Mouse (Mus musculus): ENCODE measurements at regions not wholly inside any gene's neighbourhood (a gene's known extent, or its start where the extent isn't known, plus 50 kb on each side); places are given as distances from the start of the nearest gene placed in this dataset.
A peak's percentile ranks its signal among the peaks of the same experiment; 100 is the strongest.

DNA sequence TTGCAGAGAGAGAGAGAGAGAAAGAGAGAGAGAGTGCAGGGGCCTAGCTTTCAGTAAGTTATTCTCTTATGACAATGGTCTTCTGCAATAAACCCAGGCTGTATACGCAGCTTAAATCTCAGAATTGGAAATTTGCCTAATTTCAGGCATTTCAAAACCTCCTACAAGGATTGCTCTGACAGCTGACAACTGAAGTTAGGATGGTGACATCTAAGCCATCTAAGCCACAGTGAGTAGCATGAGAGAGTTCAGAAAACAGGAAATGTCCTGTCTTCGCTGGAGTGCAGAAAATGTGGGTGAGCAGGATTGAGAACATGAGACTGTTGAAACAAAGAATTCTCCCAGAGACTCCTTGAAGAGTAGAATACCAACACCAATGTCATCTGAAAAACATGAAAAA lies 56.8 kb downstream of the Fam110c start:
- Histone ChIP-seq H3K4me3 (ENCODE audit: low read depth, low read length) (no peak overlapping the region), H3K4me2 (no peak overlapping the region), H3K36me3 (ENCODE audit: insufficient read depth) (no peaks in the 10 kb centered on the region), H3K27me3 (ENCODE audit: insufficient read depth, low read length) (no peaks in the 10 kb centered on the region), H3K9ac (no peak overlapping the region), H3K27ac (ENCODE audit: low read depth) (peak overlapping the region; percentile 30; the same call in 1 of the 2 replicates), H3K4me1 (ENCODE audit: insufficient read depth) (no peaks in the 10 kb centered on the region), H3K9me3 (ENCODE audit: low read depth, low read length) (no peaks in the 10 kb centered on the region)
- ATAC-seq (ENCODE audit: insufficient read depth) = peak; percentile 48; the same call in 1 of the 2 replicates
- DNase-seq = peak; percentile 64
- 45% methylated on average over 2 of the region's 2 CpGs for WGBS
- no peak for TF ChIP-seq CTCF (IDR thresholded peaks at IDR 0.05; ENCODE audit: low read depth)

DNA sequence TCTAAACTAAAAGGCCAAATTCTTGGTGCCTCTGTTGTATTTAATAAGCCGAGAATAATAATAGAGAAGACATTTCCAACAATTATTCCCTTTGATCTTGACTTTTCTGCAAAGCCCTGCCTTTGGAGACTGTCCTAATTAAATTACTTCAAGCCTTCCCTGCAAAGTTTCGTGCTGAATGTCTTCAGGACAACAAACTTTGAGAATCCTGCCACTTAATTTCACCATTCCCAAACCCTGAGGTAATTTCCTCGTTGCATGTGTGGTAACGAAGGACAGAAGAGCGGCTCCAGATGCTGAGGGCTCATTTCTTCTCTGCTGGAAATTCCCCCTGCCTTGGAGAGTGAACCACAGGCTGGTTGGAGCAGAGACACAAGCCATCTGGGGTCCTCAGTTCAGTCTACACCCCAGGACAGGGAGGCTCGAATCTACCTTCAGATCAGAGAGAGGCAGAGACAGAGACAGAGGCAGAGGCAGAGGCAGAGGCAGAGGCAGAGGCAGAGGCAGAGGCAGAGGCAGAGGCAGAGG lies 60.9 kb downstream of the Fam110c start:
- TF ChIP-seq CTCF (IDR thresholded peaks at IDR 0.05; ENCODE audit: low read depth) = no peak
- DNase-seq = no peak
- Histone ChIP-seq H3K4me3 (ENCODE audit: low read depth, low read length) (no peak overlapping the region), H3K9ac (no peak overlapping the region), H3K9me3 (ENCODE audit: low read depth, low read length) (no peaks in the 10 kb centered on the region), H3K36me3 (ENCODE audit: insufficient read depth) (no peaks in the 10 kb centered on the region), H3K27ac (ENCODE audit: low read depth) (no peak overlapping the region), H3K4me2 (no peak overlapping the region), H3K27me3 (ENCODE audit: insufficient read depth, low read length) (no peaks in the 10 kb centered on the region), H3K4me1 (ENCODE audit: insufficient read depth) (no peaks in the 10 kb centered on the region; the same call in 1 of the 2 replicates)
- WGBS = 76% methylated on average over 6 of the region's 6 CpGs
- no peak for ATAC-seq (ENCODE audit: insufficient read depth)

DNA sequence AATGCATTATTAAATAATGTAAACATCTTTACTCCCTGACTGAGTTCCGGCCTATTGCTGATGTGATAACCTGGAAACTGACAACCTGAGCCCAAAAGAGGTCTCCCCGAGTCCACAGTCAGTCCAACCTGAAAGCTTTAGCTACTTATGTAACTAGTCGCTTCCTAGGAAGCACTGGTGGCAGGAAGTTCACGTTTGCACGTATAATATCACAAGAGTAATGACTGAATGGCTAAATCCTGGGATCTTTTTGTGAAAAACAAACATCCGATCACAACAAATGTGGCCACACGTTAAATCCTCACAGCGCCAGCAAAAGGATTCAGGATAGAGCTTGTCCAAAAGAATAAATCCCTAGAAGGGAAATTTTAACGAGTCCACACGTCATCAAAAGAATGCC lies 62.7 kb downstream of the Fam110c start:
- no peak overlapping the region for H3K27ac ChIP-seq (ENCODE audit: low read depth)
- no peak for TF ChIP-seq CTCF (IDR thresholded peaks at IDR 0.05; ENCODE audit: low read depth)
- no peak overlapping the region for H3K9ac ChIP-seq
- H3K9me3 ChIP-seq (ENCODE audit: low read depth, low read length) = no peaks in the 10 kb centered on the region
- no peak overlapping the region for H3K4me2 ChIP-seq
- no peaks in the 10 kb centered on the region for H3K36me3 ChIP-seq (ENCODE audit: insufficient read depth)
- WGBS = 54% methylated on average over 10 of the region's 10 CpGs
- no peak overlapping the region for H3K4me3 ChIP-seq (ENCODE audit: low read depth, low read length)
- DNase-seq (no peak), ATAC-seq (ENCODE audit: insufficient read depth) (no peak)
- H3K4me1 ChIP-seq (ENCODE audit: insufficient read depth) = no peaks in the 10 kb centered on the region; the same call in 1 of the 2 replicates
- no peaks in the 10 kb centered on the region for H3K27me3 ChIP-seq (ENCODE audit: insufficient read depth, low read length)

DNA sequence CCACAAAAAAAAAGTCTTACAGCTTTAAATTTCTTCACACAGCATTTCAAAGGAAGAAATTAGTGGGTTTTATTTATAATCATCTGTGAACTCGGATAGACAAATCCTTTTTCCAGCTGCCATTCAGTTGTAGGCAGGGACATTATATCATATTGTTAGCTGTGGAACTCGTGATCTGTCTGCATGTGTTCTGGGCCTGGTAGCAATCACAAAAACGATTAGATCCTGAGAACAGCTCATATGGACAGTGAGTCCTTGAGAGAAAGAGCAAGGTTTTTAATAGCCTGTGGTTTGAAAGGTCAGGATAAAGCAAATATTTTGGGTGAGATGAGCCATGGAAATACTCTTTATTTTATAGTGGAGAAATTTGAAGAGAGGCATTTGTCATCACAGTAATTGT lies 63.2 kb downstream of the Fam110c start:
- no peak for DNase-seq
- H3K4me3 ChIP-seq (ENCODE audit: low read depth, low read length) = no peak overlapping the region
- no peaks in the 10 kb centered on the region for H3K9me3 ChIP-seq (ENCODE audit: low read depth, low read length)
- no peak overlapping the region; the same call in 1 of the 2 replicates for H3K27ac ChIP-seq (ENCODE audit: low read depth)
- 33% methylated on average over 3 of the region's 3 CpGs for WGBS
- no peak overlapping the region for H3K4me2 ChIP-seq
- no peak for ATAC-seq (ENCODE audit: insufficient read depth)
- H3K4me1 ChIP-seq (ENCODE audit: insufficient read depth) = no peaks in the 10 kb centered on the region; the same call in 1 of the 2 replicates
- no peak overlapping the region for H3K9ac ChIP-seq
- no peaks in the 10 kb centered on the region for H3K36me3 ChIP-seq (ENCODE audit: insufficient read depth)
- no peaks in the 10 kb centered on the region for H3K27me3 ChIP-seq (ENCODE audit: insufficient read depth, low read length)
- TF ChIP-seq CTCF (IDR thresholded peaks at IDR 0.05; ENCODE audit: low read depth) = no peak

DNA sequence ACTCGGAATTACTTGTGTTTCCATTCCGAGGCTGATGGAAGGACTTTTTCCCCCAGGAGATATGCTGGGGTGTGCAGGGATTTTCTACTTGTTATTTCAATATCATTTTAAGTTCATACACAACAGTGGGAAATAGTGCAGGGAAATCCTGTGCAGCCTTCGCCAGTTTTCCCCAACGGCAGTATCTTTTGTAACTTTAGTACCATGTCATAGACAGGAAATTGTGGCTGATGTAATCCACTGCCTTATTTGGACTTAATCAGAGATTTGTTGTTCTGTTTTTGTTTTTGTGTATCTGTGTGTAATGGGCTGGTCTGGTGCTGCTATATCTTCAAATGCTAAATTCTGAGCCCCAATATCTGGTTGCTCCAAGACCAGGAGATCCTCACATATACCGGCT lies 63.8 kb downstream of the Fam110c start:
- 53% methylated on average over 5 of the region's 5 CpGs for WGBS
- Histone ChIP-seq H3K4me3 (ENCODE audit: low read depth, low read length) (no peak overlapping the region), H3K4me2 (no peak overlapping the region), H3K27ac (ENCODE audit: low read depth) (no peak overlapping the region; the same call in 1 of the 2 replicates), H3K4me1 (ENCODE audit: insufficient read depth) (no peaks in the 10 kb centered on the region; the same call in 1 of the 2 replicates), H3K27me3 (ENCODE audit: insufficient read depth, low read length) (no peaks in the 10 kb centered on the region), H3K36me3 (ENCODE audit: insufficient read depth) (no peaks in the 10 kb centered on the region), H3K9me3 (ENCODE audit: low read depth, low read length) (no peaks in the 10 kb centered on the region), H3K9ac (no peak overlapping the region)
- no peak for ATAC-seq (ENCODE audit: insufficient read depth)
- no peak for TF ChIP-seq CTCF (IDR thresholded peaks at IDR 0.05; ENCODE audit: low read depth)
- DNase-seq = no peak

DNA sequence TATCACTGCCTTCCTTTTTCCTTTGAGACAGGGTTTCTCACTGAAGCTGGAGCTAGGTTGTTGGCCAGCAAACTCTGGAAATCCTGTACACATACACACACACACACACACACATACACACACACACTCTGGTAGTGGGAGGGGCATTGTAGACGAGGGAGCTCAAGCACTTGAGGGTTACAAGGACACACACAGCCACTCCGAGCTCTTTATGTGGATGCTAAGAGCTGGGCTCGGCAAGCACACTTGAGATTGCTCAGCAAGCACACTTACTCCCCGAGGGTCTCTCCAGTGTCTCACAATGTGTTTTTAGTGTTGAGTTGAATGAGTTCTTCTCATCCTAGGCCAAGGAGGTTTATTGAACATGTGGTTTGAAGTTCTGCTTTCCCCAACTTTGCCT lies 66.2 kb downstream of the Fam110c start:
- TF ChIP-seq CTCF (IDR thresholded peaks at IDR 0.05; ENCODE audit: low read depth) = no peak
- Histone ChIP-seq H3K9ac (no peak overlapping the region), H3K9me3 (ENCODE audit: low read depth, low read length) (no peaks in the 10 kb centered on the region), H3K4me1 (ENCODE audit: insufficient read depth) (no peaks in the 10 kb centered on the region; the same call in 1 of the 2 replicates), H3K27ac (ENCODE audit: low read depth) (no peak overlapping the region), H3K36me3 (ENCODE audit: insufficient read depth) (no peaks in the 10 kb centered on the region), H3K4me3 (ENCODE audit: low read depth, low read length) (no peak overlapping the region), H3K4me2 (no peak overlapping the region), H3K27me3 (ENCODE audit: insufficient read depth, low read length) (no peaks in the 10 kb centered on the region)
- ATAC-seq (ENCODE audit: insufficient read depth) (peak; percentile 83; the same call in 1 of the 2 replicates), DNase-seq (peak; percentile 62)
- WGBS = 43% methylated on average over 4 of the region's 4 CpGs

DNA sequence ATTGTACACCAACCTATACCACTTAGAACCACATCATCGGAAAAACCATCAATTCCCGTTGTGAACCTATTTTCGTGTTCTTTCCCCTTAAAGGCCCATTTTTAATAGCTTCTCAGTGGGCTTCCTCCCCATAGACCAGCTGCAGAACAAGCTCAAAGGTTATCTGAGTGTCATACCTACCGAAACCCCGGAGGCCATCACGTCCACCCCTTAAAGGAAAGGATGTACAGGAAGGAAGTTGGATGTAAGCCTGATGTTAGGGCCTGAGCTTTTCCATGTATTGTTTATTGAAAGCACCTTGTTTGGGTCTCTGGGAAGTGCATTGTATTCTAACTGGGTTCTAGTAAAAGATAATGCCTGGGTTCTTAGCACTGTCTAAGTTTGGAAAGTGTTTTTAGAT lies 69.6 kb downstream of the Fam110c start:
- Histone ChIP-seq H3K27me3 (ENCODE audit: insufficient read depth, low read length) (no peaks in the 10 kb centered on the region; the same call in 1 of the 2 replicates), H3K36me3 (ENCODE audit: insufficient read depth) (no peaks in the 10 kb centered on the region), H3K9ac (no peak overlapping the region), H3K9me3 (ENCODE audit: low read depth, low read length) (no peaks in the 10 kb centered on the region), H3K4me2 (no peak overlapping the region), H3K4me1 (ENCODE audit: insufficient read depth) (peaks cover 2% of the 10 kb centered on the region; the same call in 1 of the 2 replicates), H3K27ac (ENCODE audit: low read depth) (no peak overlapping the region), H3K4me3 (ENCODE audit: low read depth, low read length) (no peak overlapping the region)
- ATAC-seq (ENCODE audit: insufficient read depth) (no peak), DNase-seq (no peak)
- WGBS = 72% methylated on average over 6 of the region's 6 CpGs
- TF ChIP-seq CTCF (IDR thresholded peaks at IDR 0.05; ENCODE audit: low read depth) = no peak
